Mouse (Mus musculus) stomach, embryonic 14.5 days (tissue): Measurements from ENCODE around the gene Cyp3a16. TPM values are rescaled to one million over a fixed set of nuclear protein-coding genes. Genes with fewer than 3 reads are reported as not detected.
"Not testable (repeated sequence)": the region's sequence is repeated elsewhere in the genome, so short reads cannot be mapped to it uniquely, and the experiment has no call there.

ENCODE experiments used
- ATAC-seq: fragments of 200-750 bp; cut with Nextera tagmentation; 2 replicates; pipeline ENCODE4 v1.8.0; 2017; ENCODE audit warnings: low read depth, moderate TSS enrichment; ENCODE audit not compliant: insufficient number of reproducible peaks, insufficient read depth, low FRiP score
- H3K27ac ChIP-seq: fragments of 300-500 bp; sonication (generic); 2 replicates; pipeline ENCODE4 v1.5.1; 2014; ENCODE audit warnings: mild to moderate bottlenecking, low read length, moderate library complexity, mixed read lengths
- H3K27me3 ChIP-seq: fragments of 300-500 bp; sonication (generic); 2 replicates; pipeline ENCODE4 v1.6.1; 2014; ENCODE audit warnings: low read length, control low read depth, mixed read lengths; ENCODE audit not compliant: control insufficient read depth, insufficient read depth
- H3K36me3 ChIP-seq: fragments of 300-500 bp; sonication (generic); 2 replicates; pipeline ENCODE4 v1.6.1; 2014; ENCODE audit warnings: mild to moderate bottlenecking, control low read depth, low read length, moderate library complexity, mixed read lengths; ENCODE audit not compliant: control insufficient read depth, insufficient read depth
- H3K4me1 ChIP-seq: fragments of 300-500 bp; sonication (generic); 2 replicates; pipeline ENCODE4 v1.6.1; 2014; ENCODE audit warnings: low read length, control low read depth, mixed read lengths; ENCODE audit not compliant: control insufficient read depth, insufficient read depth
- H3K4me2 ChIP-seq: fragments of 300-500 bp; sonication (generic); replicated peaks from 2 replicates; pipeline ENCODE4 v1.6.1; 2014; ENCODE audit warnings: low read depth, low read length, control low read depth
- H3K4me3 ChIP-seq: fragments of 300-500 bp; sonication (generic); 2 replicates; pipeline ENCODE4 v1.5.1; 2014; ENCODE audit warnings: low read depth, low read length, control low read depth
- H3K9ac ChIP-seq: fragments of 300-500 bp; sonication (generic); replicated peaks from 2 replicates; pipeline ENCODE4 v1.6.1; 2014; ENCODE audit warnings: low read depth, mild to moderate bottlenecking, control low read depth, low read length, moderate library complexity, mixed read lengths
- H3K9me3 ChIP-seq: fragments of 300-500 bp; sonication (generic); 2 replicates; pipeline ENCODE4 v1.6.1; 2016; ENCODE audit warnings: low read depth, low read length, control low read depth; ENCODE audit not compliant: control insufficient read depth
- WGBS: fragments of 180-500 bp; shearing (Covaris S2); extraction: QIAGEN DNeasy Blood & Tissue Kit; methylation state at CpG from one replicate; pipeline ENCODE4 v1.1.7; 2014; 5-methylcytosine and 5-hydroxymethylcytosine counted together
- polyA plus RNA-seq: library from polyadenylated mRNA; unstranded; fragments of >200 nt; fragmentation: Nextera tagmentation; extraction: Ambion mirVana; gene quantifications from 2 replicates; pipeline ENCODE4 v1.2.1, GENCODE M21; 2014

Gene Cyp3a16
- polyA plus RNA-seq: not detected in 2 replicates

DNA sequence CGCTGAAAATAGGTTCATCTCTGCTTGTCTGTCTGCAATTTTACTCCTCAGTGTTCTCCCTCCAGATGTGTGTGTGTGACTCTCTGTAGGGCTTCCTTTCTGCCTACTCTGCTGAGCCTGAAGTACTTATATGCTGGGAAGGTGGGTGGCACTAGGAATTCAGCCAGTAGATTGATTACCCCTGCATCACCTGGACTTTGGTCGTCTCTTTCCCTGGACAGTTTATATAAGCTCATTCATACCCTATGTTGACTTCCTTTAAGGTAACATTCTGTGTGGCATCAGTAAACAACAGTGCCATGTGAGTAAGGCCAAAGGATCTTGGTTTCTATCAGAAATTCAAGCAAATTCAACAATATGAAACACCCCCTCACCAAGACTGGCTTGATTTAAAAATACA is at the start of gene Cyp3a16:
Gene Cyp3a16, minus strand, starts transcription at position 101 of the 400 bp plus-strand sequence.
- not testable (repeated sequence) for H3K36me3 ChIP-seq, H3K4me3 ChIP-seq, H3K4me1 ChIP-seq, H3K4me2 ChIP-seq, ATAC-seq, H3K9me3 ChIP-seq, H3K27ac ChIP-seq, H3K9ac ChIP-seq, H3K27me3 ChIP-seq
- WGBS: 68% methylated on average over 2 of the region's 2 CpGs

DNA sequence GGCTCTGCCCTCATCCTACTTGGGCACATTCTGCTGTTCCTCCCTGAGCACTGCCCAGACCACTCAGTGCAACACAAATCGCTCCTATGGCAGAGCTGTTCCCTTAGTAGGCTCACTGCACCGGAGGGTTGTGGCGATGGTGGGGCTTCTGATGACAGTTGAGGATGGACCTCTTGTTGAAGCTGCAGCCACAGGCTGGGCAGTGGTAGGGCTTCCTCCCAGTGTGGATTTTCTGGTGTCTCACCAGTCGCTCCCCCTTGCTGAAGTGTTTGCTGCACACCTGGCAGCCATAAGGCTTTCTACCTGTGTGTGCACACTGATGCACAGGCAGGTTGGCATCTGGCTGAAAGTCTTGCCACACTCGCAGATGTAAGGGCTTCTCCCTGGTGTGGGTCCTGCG is 20.8 kb upstream of the Cyp3a16 start:
- Histone ChIP-seq H3K36me3 (no peaks in the 10 kb centered on the region), H3K27me3 (no peaks in the 10 kb centered on the region), H3K9me3 (no peaks in the 10 kb centered on the region), H3K4me2 (no peak overlapping the region), H3K9ac (no peak overlapping the region), H3K27ac (no peak overlapping the region), H3K4me3 (no peak overlapping the region), H3K4me1 (no peaks in the 10 kb centered on the region)
- ATAC-seq: no peak
- WGBS: no CpG with 5 or more reads among the region's 6 CpGs

GRCm38 (mm10) chr5:145464304-145465088 is 5.0 kb downstream of the Cyp3a16 start:
- 59% methylated on average over 5 of the region's 5 CpGs for WGBS
- no peak overlapping the region for H3K27ac ChIP-seq

DNA sequence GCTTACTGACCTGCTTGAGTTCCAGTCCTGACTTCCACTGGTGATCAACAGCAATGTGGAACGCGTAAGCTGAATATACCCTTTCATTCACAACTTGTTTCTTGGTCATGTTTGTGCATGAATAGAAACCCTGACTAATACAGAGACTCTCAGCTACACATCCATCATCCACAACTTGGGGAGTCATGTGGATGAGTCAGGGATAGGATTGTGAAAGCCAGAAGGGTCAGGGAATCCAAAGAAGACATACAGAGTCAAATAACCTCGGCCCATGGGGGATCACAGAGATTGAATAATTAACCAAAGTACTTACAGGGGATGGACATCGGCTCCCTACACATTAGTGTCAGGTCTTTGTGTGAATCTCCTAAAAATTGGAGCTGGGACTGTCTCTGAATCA is 7.2 kb downstream of the Cyp3a16 start:
- Histone ChIP-seq H3K36me3 (no peaks in the 10 kb centered on the region), H3K9me3 (peaks cover 4% of the 10 kb centered on the region)

More at GRCm38 (mm10) chr5:145464304-145465088, 5.0 kb downstream of the Cyp3a16 start:
- Histone ChIP-seq H3K4me2 (no peak overlapping the region), H3K4me1 (no peaks in the 10 kb centered on the region), H3K36me3 (no peaks in the 10 kb centered on the region), H3K27me3 (no peaks in the 10 kb centered on the region), H3K9me3 (peaks cover 4% of the 10 kb centered on the region; the same call in 1 of the 2 replicates), H3K4me3 (no peak overlapping the region), H3K9ac (no peak overlapping the region)
- ATAC-seq: no peak

GRCm38 (mm10) chr5:145454389-145454788 is 15.1 kb downstream of the Cyp3a16 start:
- no peaks in the 10 kb centered on the region for H3K4me1 ChIP-seq
- H3K27me3 ChIP-seq: no peaks in the 10 kb centered on the region
- ATAC-seq: no peak
- H3K4me3 ChIP-seq: no peak overlapping the region
- H3K4me2 ChIP-seq: no peak overlapping the region
- no peak overlapping the region for H3K27ac ChIP-seq
- no peaks in the 10 kb centered on the region for H3K36me3 ChIP-seq
- peaks cover 3% of the 10 kb centered on the region; the same call in 1 of the 2 replicates for H3K9me3 ChIP-seq
- H3K9ac ChIP-seq: no peak overlapping the region
- 90% methylated on average over 4 of the region's 4 CpGs for WGBS

More for the DNA sequence above, 7.2 kb downstream of the Cyp3a16 start:
- 81% methylated on average over 4 of the region's 4 CpGs for WGBS
- no peak for ATAC-seq
- Histone ChIP-seq H3K9ac (no peak overlapping the region), H3K4me3 (no peak overlapping the region), H3K4me2 (no peak overlapping the region), H3K27me3 (no peaks in the 10 kb centered on the region), H3K27ac (no peak overlapping the region), H3K4me1 (no peaks in the 10 kb centered on the region)

DNA sequence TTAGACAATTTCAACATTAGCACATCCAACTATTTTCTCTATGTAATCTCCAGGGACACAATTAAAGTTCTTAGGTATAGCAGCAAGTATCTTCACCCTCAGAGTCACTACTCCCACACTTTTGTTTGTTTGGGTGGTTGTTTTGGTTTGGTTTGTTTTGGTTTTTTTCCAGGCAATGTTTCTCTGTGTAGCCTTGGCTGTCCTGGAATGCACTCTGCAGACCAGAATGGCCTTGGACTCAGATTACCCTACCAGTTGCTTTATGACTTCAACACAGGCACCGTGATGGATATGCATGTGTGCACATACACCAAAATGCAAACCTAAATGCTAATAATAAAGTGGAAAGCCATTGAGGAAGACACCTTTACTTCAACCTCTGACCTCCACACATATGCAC is 35.8 kb downstream of the Cyp3a16 start:
- no peak overlapping the region for H3K27ac ChIP-seq
- no peak overlapping the region for H3K9ac ChIP-seq
- H3K4me3 ChIP-seq: no peak overlapping the region
- H3K4me2 ChIP-seq: no peak overlapping the region
- H3K9me3 ChIP-seq: no peaks in the 10 kb centered on the region
- no peaks in the 10 kb centered on the region for H3K27me3 ChIP-seq
- H3K36me3 ChIP-seq: no peaks in the 10 kb centered on the region
- WGBS: 75% methylated on average over 1 of the region's 1 CpGs
- ATAC-seq: no peak
- H3K4me1 ChIP-seq: no peaks in the 10 kb centered on the region

DNA sequence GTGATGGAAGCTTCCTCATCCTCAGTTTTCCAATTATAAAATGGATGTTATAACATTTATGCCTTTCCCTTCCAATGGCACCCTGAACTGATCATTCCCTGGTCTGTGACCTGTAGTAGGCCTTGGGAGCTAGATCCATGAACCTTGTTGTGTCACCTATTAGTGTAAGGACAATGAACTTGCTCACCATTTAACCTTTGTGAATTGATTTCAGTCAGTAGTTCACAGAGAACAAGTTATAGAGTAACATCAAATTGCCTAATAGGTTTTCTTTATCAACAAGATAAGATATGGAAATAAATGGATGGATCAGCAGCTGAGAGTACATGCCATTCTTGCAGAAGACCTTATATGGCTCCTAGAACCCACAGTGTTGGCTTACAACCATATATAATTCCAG is 38.5 kb downstream of the Cyp3a16 start:
- Histone ChIP-seq H3K27ac (no peak overlapping the region), H3K9me3 (no peaks in the 10 kb centered on the region), H3K4me3 (no peak overlapping the region), H3K4me2 (no peak overlapping the region), H3K9ac (no peak overlapping the region), H3K4me1 (no peaks in the 10 kb centered on the region), H3K36me3 (no peaks in the 10 kb centered on the region), H3K27me3 (no peaks in the 10 kb centered on the region)
- ATAC-seq: no peak

DNA sequence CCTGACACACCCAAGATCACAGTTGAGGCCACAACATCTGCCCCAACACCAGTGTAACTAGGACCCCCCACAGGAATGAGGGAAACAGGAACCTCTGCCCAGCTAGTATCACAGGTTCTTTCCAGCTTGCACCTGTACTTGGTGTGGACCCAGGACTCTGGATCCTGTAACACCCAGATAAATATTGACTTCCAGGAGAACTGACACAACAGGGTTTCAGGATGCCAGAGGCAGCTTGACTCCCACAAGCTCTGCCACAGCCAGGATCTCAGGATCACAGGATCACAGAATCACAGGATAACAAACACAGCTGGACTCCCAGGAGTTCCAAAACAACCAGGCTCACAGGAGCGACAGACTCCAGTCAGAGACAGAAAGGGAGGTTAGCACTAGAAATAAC is 47.2 kb downstream of the Cyp3a16 start:
- Histone ChIP-seq H3K27me3 (no peaks in the 10 kb centered on the region), H3K36me3 (no peaks in the 10 kb centered on the region), H3K9ac (no peak overlapping the region), H3K4me2 (no peak overlapping the region), H3K4me3 (no peak overlapping the region), H3K9me3 (no peaks in the 10 kb centered on the region), H3K4me1 (no peaks in the 10 kb centered on the region), H3K27ac (no peak overlapping the region)
- 75% methylated on average over 1 of the region's 1 CpGs for WGBS
- ATAC-seq: no peak

DNA sequence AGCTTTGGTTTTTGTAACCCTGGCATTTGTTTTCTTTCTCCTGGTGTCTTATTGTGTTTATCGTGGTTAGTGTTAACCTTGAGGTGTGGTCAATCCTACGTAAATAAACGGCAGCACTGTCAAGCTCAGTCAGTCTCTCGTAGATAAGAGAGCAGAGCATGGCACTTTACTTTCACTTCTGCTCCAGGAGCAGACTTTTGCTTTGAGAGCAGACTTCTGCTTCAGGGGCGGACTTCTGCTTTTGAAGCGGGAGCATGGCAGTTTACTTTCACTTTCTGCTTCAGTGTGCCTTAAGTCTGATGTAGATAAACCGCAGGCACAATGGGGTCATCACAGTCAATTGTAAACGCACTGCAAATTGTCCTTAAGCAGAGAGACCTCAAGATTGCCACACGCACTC is 54.1 kb downstream of the Cyp3a16 start:
- H3K36me3 ChIP-seq, H3K27me3 ChIP-seq, H3K4me2 ChIP-seq, H3K4me3 ChIP-seq, H3K9ac ChIP-seq, H3K9me3 ChIP-seq, H3K4me1 ChIP-seq, H3K27ac ChIP-seq, ATAC-seq: not testable (repeated sequence)
- WGBS: 85% methylated on average over 9 of the region's 9 CpGs
